Mouse (Mus musculus) cortical plate, adult 2 months (tissue): ENCODE measurements around the gene Sap30l.

Source experiments
- CTCF ChIP-seq: fragments of 200-500 bp; IDR thresholded peaks from 2 replicates; pipeline ENCODE4 v1.5.1; 2011; ENCODE audit warnings: mild to moderate bottlenecking, control low read depth, low read length; ENCODE audit not compliant: insufficient read depth; ENCODE audit errors: extremely low read depth
- POLR2A ChIP-seq: fragments of 200-500 bp; IDR thresholded peaks from 2 replicates; pipeline ENCODE4 v1.6.1; 2011; ENCODE audit warnings: mild to moderate bottlenecking, low read length, control low read depth; ENCODE audit not compliant: insufficient read depth; ENCODE audit errors: extremely low read depth

DNA sequence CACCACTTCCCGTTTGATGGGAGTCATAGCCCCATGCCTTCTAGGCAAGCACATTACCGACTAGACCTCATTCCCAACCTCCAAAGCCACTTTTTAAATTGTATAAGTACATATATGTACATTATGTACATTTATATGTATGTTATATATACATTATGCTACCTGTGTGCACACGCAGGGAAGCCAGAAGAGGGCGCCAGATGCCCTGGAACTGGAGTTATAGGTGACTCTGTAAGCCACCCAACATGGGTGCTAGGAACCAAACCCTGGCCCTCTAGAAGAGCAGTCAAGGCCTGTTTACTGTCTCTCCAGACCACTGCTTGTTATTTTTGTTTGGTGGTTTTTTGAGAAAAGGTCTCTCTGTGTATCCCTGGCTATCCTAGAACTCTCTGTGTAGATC, 16.8 kb downstream of the Sap30l start:
- TF ChIP-seq POLR2A (no peak), CTCF (no peak)
